Mouse (Mus musculus) embryo, embryonic 9.5 days (tissue): ENCODE measurements around the gene Bcas3.
"Not testable (repeated sequence)": the region's sequence is repeated elsewhere in the genome, so short reads cannot be mapped to it uniquely, and the experiment has no call there.

Source experiments
- DNase-seq: peaks from one replicate; pipeline ENCODE4 v3.0.0-alpha.2; 2017; ENCODE audit errors: extremely low spot score

Bcas3 gene

DNA sequence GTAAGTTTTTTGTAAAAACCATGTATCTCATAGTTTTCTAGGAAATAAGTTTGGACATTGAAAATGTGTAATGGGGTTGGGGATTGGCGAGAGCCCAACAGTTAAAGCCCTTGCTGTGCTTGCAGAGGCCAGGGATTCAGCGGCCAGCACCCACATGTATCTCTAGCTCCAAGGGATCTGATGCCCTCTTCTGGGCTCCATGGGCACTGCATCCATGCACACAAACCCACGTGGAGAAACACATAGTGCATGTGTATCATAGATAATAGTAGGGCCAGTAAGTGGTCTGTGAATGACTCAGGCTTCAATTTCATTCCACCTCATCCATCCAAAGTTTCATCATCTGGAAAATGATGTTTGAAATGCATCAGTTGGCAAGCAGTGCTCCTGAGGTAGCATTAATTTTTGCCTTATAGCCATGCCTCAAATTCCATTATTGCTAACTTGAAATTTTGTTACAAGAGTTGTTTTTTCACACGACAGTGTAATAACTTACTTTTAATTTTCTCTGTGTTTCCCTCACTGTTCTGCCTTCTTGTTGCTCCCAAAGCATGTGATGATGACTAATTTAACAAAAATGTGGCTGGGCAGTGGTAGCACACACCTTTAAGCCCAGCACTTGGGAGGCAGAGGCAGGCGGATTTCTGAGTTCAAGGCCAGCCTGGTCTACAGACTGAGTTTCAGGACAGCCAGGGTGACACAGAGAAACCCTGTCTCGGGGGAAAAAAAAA is 129.9 kb downstream of the Bcas3 start:
- peak; percentile 25 for DNase-seq

GRCm38 (mm10) chr11:85485197-85485940 is 132.4 kb downstream of the Bcas3 start:
- DNase-seq = no peak

- no peak for DNase-seq
These were observed 134.5 kb downstream of the Bcas3 start for GRCm38 (mm10) chr11:85487501-85487900.

DNA sequence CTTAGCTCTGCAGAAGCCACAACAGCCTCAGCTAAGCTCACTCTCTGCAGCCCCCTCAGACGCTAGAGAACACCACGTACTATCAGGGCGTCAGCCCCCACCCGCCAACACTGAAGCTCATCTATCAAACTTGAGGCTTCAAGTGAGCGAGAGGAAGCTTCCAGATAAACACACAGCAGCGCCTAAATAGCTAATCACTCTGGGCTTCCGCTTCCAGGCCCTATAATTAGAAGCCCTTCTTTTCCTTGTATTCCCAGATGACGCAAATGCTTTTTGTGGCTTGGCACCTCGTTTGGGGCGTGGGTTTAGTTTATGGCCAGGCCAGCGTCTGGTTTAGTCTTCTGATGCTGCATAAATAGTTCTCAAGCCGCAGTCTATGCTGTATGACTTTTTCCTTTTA is 139.3 kb downstream of the Bcas3 start:
- peak; percentile 20 for DNase-seq

GRCm38 (mm10) chr11:85492666-85493065 is 139.7 kb downstream of the Bcas3 start:
- no peak for DNase-seq

- DNase-seq = no peak
These were observed 146.6 kb downstream of the Bcas3 start for GRCm38 (mm10) chr11:85499561-85499960.

GRCm38 (mm10) chr11:85502031-85502430 is 149.1 kb downstream of the Bcas3 start:
- DNase-seq = no peak

GRCm38 (mm10) chr11:85504812-85505211 is 151.8 kb downstream of the Bcas3 start:
- DNase-seq = not testable (repeated sequence)

DNA sequence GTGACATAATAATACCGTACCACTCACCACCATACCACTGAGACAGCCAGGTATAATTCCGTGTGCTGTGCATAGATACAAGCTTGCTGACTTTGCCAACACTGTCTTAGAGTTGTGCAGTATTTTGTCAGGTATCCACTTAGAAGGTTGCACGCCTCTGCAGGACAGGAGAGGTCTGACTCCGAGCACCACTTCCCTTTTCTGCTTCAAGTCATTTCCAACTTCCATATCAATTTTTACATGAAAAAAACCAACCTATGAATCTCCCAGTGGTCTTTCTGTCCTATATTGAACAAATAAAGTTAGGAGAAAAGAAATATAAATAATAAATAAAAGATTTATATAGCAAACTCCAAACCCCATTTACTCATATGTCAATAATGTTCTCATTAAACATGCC is 152.8 kb downstream of the Bcas3 start:
- no peak for DNase-seq

DNA sequence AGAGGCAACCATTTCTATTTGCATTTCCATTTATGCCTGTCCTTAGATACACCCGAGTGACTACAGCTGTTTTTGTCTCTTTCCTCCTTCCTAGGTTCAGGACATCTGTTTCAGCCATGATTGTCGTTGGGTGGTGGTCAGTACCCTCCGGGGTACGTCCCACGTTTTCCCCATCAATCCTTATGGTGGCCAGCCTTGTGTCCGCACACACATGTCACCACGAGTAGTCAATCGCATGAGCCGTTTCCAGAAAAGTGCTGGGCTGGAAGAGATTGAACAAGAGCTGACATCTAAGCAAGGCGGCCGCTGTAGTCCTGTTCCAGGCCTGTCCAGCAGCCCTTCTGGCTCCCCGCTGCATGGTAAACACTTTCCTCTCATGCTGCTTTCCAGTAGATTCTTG is 156.4 kb downstream of the Bcas3 start:
- no peak for DNase-seq

GRCm38 (mm10) chr11:85511270-85511904 is 158.4 kb downstream of the Bcas3 start:
- DNase-seq = no peak

- no peak for DNase-seq
These were observed 163.8 kb downstream of the Bcas3 start for GRCm38 (mm10) chr11:85516724-85517123.

DNA sequence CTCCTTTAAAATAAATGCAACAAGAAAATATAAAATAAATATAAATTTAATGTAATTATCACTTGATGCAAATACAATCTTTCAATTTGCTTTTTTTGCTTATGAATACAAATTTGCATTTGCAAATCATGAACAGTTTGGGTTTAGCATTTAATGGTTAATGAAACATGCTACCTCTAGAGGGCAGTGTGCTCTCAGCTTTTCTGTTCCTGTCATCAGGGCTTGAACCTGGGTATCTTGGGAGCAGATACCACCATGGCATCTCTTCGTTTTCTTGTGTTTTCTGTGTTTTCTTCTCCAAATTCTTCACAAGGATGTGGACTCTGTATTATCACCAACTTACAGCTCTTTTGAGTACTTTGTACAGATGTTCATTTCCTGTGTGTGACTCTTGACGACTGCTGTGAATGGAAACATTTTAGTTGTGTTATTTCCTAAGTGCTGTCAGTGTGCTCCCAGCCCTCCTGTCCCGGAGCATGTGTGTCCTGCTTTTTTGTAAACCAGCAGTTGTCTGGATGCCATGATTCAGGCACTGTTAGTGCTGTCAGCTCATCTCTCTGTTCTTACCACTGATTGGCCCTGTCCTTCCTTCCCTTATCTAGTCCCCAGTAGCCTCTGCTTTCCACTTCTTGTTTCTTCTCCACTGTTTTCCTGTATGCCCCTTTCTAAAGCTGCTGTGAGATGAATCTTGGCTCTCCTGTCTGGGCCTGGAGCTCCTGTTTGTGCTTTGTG is 165.2 kb downstream of the Bcas3 start:
- peak; percentile 38 for DNase-seq

DNA sequence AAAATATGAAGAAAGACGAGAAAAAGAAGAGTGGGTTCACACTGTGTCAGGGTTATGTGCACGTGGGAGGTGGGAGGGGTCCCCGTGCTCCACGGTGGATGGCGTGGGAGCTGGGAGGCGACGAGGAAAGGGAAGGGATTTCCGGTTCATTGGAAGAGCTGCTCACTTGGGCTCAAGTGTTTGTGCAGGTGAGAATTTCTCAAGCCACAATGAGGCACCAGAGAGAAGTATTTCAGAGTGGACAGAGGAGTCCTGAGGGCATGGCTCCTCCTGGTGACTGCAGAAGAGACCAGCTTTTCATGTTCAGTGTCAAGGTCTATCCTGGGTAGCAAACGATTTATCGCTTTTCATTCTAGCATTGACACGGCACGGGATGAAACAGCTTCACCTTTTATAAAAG is 167.3 kb downstream of the Bcas3 start:
- peak; percentile 6 for DNase-seq

- DNase-seq = no peak
These were observed 168.0 kb downstream of the Bcas3 start for GRCm38 (mm10) chr11:85520996-85521395.

DNA sequence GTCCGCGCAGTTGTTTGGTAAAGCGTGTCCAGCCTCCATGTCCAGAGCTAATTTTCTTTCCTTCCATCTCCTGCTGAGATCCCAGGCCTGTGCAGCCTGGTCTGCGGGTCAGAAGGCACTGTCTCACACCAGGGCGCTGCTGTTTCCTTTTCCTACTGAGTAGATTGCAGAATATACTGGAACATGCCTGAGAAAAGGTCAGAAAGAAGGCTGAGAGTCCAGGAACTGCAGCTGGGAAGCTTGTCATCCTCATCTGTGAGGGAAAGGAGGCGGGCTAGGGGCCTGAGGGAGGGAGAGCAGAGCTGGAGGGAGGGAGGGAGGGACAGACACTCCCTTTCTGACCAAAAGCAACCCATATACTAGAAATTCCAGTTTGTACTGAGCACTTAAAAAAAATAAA is 170.7 kb downstream of the Bcas3 start:
- peak; percentile 51 for DNase-seq

GRCm38 (mm10) chr11:85524186-85524585 is 171.2 kb downstream of the Bcas3 start:
- DNase-seq = peak; percentile 74

DNA sequence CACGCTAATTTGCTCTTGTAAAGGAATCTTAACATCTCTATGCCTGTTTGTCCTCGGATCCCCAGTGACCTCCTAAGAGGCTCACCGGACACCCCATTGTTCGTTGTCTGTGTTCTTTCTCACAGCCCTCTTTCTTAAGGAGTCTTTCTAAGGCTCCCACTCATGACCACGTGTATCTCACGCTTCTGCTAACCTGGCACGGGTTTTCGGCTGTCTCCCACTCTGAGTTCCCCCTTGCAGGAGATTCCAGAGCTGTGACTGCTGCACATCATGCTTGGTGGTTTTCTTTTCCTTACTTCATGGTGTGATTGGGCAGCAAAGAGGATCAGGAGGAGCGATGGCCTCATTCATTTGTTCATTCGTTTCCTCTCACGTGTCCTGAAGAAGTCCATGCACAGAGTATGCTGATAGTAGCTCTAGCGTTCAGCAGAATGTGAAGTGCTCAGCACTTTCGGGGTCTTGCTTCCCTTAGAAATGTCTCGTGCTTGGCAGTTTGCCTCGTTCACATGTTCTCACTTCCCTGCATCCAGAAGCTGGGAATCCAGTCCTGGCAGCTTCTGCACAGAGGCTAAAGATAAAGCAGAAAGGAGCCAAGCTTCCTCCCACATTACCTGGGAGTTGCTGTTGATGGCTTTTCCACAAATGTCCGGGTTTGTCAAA is 172.0 kb downstream of the Bcas3 start:
- DNase-seq = peak; percentile 25

DNA sequence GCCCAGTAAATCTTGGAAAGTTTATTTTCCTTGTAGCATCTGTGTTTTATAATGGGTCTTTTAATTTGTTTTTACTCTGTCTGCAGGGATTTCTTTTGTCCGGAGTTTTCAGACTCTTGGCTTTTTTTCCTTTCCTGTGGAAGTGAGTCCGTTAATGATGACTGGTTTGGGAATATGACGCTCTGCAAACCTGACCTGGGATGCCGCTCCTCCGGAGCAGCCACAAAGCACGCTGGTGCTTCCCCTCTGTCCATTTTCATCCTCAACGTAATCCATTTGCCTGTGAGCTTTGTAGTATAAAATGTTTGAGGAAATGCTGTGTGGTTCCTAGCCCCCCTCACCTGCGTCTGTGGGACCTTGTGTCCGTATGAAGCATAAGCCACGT is 172.5 kb downstream of the Bcas3 start:
- DNase-seq = no peak

DNA sequence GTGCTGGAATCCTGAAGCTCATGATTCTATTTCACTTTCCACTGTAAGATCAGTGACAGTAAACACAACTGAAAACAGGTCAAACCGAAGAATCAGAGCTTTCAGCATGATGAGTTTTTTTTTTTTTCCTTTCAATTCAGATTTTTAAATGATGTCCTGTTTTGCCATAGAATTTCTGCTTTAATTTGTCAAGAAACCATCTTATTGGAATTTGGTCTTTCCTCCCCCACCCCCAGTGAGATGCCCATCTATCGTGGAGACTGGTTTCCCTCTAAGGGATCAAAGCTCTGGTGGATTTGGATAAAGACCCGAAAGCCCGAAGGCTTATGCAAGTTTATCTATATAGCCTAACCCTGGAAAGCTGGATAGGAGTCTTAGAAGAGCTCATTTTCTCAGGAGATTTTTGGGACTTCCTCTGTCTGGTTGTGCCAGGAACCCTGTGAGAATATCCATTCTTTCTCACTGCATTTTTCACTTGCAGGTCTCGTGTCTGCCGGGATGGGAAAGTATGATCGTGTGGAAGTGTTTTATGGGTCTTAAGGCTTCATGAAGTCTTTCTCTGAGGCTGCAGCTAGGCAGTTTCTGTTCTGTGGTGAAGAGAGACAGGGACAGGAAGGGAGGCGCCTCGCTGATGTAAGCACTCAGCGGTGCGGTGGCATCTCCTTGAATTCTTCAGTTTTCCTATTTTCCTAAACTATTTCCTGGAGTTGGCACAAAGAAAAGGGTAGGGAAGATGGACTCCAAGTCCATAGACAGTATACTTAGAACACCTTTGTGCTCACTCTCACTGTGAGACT is 173.2 kb downstream of the Bcas3 start:
- DNase-seq = peak; percentile 3

DNA sequence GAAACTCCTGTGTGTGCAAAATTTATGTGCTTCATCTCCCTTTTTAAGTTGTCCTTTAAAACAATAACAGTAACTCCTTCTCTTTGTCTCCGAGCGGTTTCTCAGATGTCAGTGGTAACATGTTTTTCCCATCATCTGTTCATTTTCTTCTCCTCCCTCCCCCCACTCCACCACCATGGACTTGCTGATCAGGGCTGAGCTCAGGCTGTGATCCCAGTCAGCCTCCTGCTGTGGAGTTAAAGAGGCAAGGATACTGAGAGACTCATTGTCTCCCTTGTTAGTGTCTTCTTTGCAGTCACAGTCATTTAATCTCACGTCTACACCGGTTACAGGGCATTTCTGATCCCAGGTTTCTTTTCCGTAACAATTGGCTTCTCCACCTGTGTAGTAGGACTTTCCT is 174.3 kb downstream of the Bcas3 start:
- peak; percentile 28 for DNase-seq
